Mouse (Mus musculus): ENCODE results near the gene Fads2. TPM values are rescaled to one million over a fixed set of nuclear protein-coding genes. Genes with fewer than 3 reads are reported as not detected.

Fads2 gene
- total and polyA plus RNA-seq, 3 experiments = 55.2 to 119 TPM; not detected in 1

DNA sequence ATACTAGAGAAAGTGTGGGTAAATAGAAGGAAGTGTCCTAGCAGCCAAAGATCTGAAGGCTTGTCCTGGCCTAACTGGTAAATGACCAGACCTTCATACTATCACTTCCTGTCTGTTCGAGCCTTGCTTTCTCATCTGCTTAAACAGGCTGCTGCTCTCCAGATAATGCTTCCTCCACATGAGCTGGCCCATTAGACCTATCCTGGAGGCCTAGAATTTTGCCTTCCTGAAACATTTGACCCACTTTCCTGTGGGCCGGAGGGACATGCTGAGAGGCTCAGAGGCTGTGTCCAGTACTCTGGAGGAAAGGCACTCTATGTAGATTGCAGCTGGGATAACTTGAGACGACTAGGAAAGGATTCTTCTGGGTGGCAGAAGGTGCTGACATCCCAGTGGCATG, 19.4 kb downstream of the Fads2 start:
- Histone ChIP-seq H3K9me3 (replicated peaks; ENCODE audit: insufficient read depth, low read length) (no peaks in the 10 kb centered on the region), H3K4me3 (ENCODE audit: control insufficient read depth in 1 of 2, insufficient read depth in 1 of 2, low read depth in 2 of 2, low read length in 2 of 2) (no peak overlapping the region), H3K36me3 (ENCODE audit: control insufficient read depth in 1 of 2, insufficient read depth in 2 of 2, low read length in 2 of 2) (peaks cover 0 to 33% of the 10 kb centered on the region in 2 experiments; a peak in 2 of 4 replicates), H3K27ac (ENCODE audit: control insufficient read depth, low read depth, low read length) (no peak overlapping the region), H3K9ac (ENCODE audit: control insufficient read depth, low read depth, low read length, poor library complexity, severe bottlenecking) (no peak overlapping the region), H3K27me3 (ENCODE audit: control insufficient read depth in 1 of 2, insufficient read depth in 2 of 2, low read length in 2 of 2) (no peaks in the 10 kb centered on the region), H3K79me2 (ENCODE audit: control insufficient read depth, insufficient read depth, low read length, poor library complexity) (no peaks in the 10 kb centered on the region), H3K4me1 (ENCODE audit: control insufficient read depth in 1 of 2, insufficient read depth in 2 of 2, low read length in 2 of 2) (no peaks in the 10 kb centered on the region)
- TF ChIP-seq MEF2A (IDR thresholded peaks at IDR 0.05; ENCODE audit: extremely low read depth, insufficient replicate concordance, low read depth, low read length, poor library complexity, severe bottlenecking) = no peak
- no peak for TF ChIP-seq SIN3A (IDR thresholded peaks at IDR 0.05; ENCODE audit: low read length)
- no peak for DNase-seq (ENCODE audit: low read depth, low spot score)

GRCm38 (mm10) chr19:10080384-10080783, 21.2 kb downstream of the Fads2 start:
- Histone ChIP-seq H3K4me3 (ENCODE audit: control insufficient read depth in 1 of 2, insufficient read depth in 1 of 2, low read depth in 2 of 2, low read length in 2 of 2) (no peak overlapping the region), H3K27me3 (ENCODE audit: control insufficient read depth in 1 of 2, insufficient read depth in 2 of 2, low read length in 2 of 2) (no peaks in the 10 kb centered on the region), H3K4me1 (ENCODE audit: control insufficient read depth in 1 of 2, insufficient read depth in 2 of 2, low read length in 2 of 2) (no peaks in the 10 kb centered on the region), H3K36me3 (ENCODE audit: control insufficient read depth in 1 of 2, insufficient read depth in 2 of 2, low read length in 2 of 2) (peaks cover 0 to 28% of the 10 kb centered on the region in 2 experiments; a peak in 2 of 4 replicates), H3K79me2 (ENCODE audit: control insufficient read depth, insufficient read depth, low read length, poor library complexity) (no peaks in the 10 kb centered on the region), H3K9me3 (replicated peaks; ENCODE audit: insufficient read depth, low read length) (no peaks in the 10 kb centered on the region), H3K9ac (ENCODE audit: control insufficient read depth, low read depth, low read length, poor library complexity, severe bottlenecking) (no peak overlapping the region), H3K27ac (ENCODE audit: control insufficient read depth, low read depth, low read length) (no peak overlapping the region)
- TF ChIP-seq MAX (IDR thresholded peaks at IDR 0.05; ENCODE audit: low read length) (no peak), MAZ (IDR thresholded peaks at IDR 0.05; ENCODE audit: low read depth, low read length) (no peak), MXI1 (IDR thresholded peaks at IDR 0.05; ENCODE audit: low read depth, low read length) (no peak), MAFK (IDR thresholded peaks at IDR 0.05; ENCODE audit: borderline replicate concordance, low read depth, low read length) (no peak), NRF1 (IDR thresholded peaks at IDR 0.05; ENCODE audit: insufficient read depth, low read depth, low read length, poor library complexity, severe bottlenecking) (no peak), CHD1 (IDR thresholded peaks at IDR 0.05; ENCODE audit: low read depth, low read length) (no peak), CHD2 (IDR thresholded peaks at IDR 0.05; ENCODE audit: low read length) (no peak)
- no peak for DNase-seq (ENCODE audit: low read depth, low spot score)

- no peaks in the 10 kb centered on the region for H3K79me2 ChIP-seq (ENCODE audit: control insufficient read depth, insufficient read depth, low read length, poor library complexity)
- peaks cover 0 to 26% of the 10 kb centered on the region in 2 experiments; a peak in 2 of 4 replicates for H3K36me3 ChIP-seq (ENCODE audit: control insufficient read depth in 1 of 2, insufficient read depth in 2 of 2, low read length in 2 of 2)
- H3K4me3 ChIP-seq (ENCODE audit: control insufficient read depth in 1 of 2, insufficient read depth in 1 of 2, low read depth in 2 of 2, low read length in 2 of 2) = no peak overlapping the region
- no peak for TF ChIP-seq MAZ (IDR thresholded peaks at IDR 0.05; ENCODE audit: low read depth, low read length)
- no peak for TF ChIP-seq BHLHE40 (IDR thresholded peaks at IDR 0.05; ENCODE audit: borderline replicate concordance, low read depth, low read length)
- TF ChIP-seq MAX (IDR thresholded peaks at IDR 0.05; ENCODE audit: low read length) = no peak
- TF ChIP-seq GABPA (IDR thresholded peaks at IDR 0.05; ENCODE audit: low read depth, low read length) = no peak
- no peak for TF ChIP-seq SMC3 (IDR thresholded peaks at IDR 0.05; ENCODE audit: low read depth, low read length)
- TF ChIP-seq MEF2A (IDR thresholded peaks at IDR 0.05; ENCODE audit: extremely low read depth, insufficient replicate concordance, low read depth, low read length, poor library complexity, severe bottlenecking) = no peak
- no peak for TF ChIP-seq ETS1 (IDR thresholded peaks at IDR 0.05; ENCODE audit: low read depth, low read length)
- no peak for TF ChIP-seq MAFK (IDR thresholded peaks at IDR 0.05; ENCODE audit: borderline replicate concordance, low read depth, low read length)
- no peak for TF ChIP-seq POLR2AphosphoS5 (IDR thresholded peaks at IDR 0.05; ENCODE audit: borderline replicate concordance, low read depth, low read length)
- no peak for TF ChIP-seq CTCF (IDR thresholded peaks at IDR 0.05 in 2 of 3, conservative IDR thresholded peaks at IDR 0.05 in 1 of 3; ENCODE audit: control insufficient read depth in 1 of 3, insufficient read depth in 1 of 3, low read depth in 2 of 3, low read length in 3 of 3, poor library complexity in 1 of 3, severe bottlenecking in 1 of 3)
- TF ChIP-seq SIN3A (IDR thresholded peaks at IDR 0.05; ENCODE audit: low read length) = no peak
- TF ChIP-seq CHD2 (IDR thresholded peaks at IDR 0.05; ENCODE audit: low read length) = no peak
- no peak for TF ChIP-seq CHD1 (IDR thresholded peaks at IDR 0.05; ENCODE audit: low read depth, low read length)
- TF ChIP-seq HCFC1 (IDR thresholded peaks at IDR 0.05; ENCODE audit: low read depth, low read length) = no peak
- DNase-seq (ENCODE audit: low read depth, low spot score) = no peak
- no peak overlapping the region for H3K27ac ChIP-seq (ENCODE audit: control insufficient read depth, low read depth, low read length)
- H3K27me3 ChIP-seq (ENCODE audit: control insufficient read depth in 1 of 2, insufficient read depth in 2 of 2, low read length in 2 of 2) = no peaks in the 10 kb centered on the region
- H3K9me3 ChIP-seq (replicated peaks; ENCODE audit: insufficient read depth, low read length) = no peaks in the 10 kb centered on the region
- H3K9ac ChIP-seq (ENCODE audit: control insufficient read depth, low read depth, low read length, poor library complexity, severe bottlenecking) = no peak overlapping the region
- H3K4me1 ChIP-seq (ENCODE audit: control insufficient read depth in 1 of 2, insufficient read depth in 2 of 2, low read length in 2 of 2) = no peaks in the 10 kb centered on the region
Observed at GRCm38 (mm10) chr19:10078392-10078791, 23.2 kb downstream of the Fads2 start.
